Mouse (Mus musculus) liver, postnatal 0 days (tissue): ENCODE data around the gene Gtf2h5.

Experiments used
- CTCF ChIP-seq: sonication (generic); IDR thresholded peaks from 2 replicates; pipeline ENCODE4 v1.5.1; 2016; ENCODE audit warnings: antibody characterized with exemption, low read depth
- EP300 ChIP-seq: IDR thresholded peaks from 2 replicates; pipeline ENCODE4 v1.6.1; 2016; ENCODE audit warnings: antibody characterized with exemption, low read depth, mild to moderate bottlenecking

DNA sequence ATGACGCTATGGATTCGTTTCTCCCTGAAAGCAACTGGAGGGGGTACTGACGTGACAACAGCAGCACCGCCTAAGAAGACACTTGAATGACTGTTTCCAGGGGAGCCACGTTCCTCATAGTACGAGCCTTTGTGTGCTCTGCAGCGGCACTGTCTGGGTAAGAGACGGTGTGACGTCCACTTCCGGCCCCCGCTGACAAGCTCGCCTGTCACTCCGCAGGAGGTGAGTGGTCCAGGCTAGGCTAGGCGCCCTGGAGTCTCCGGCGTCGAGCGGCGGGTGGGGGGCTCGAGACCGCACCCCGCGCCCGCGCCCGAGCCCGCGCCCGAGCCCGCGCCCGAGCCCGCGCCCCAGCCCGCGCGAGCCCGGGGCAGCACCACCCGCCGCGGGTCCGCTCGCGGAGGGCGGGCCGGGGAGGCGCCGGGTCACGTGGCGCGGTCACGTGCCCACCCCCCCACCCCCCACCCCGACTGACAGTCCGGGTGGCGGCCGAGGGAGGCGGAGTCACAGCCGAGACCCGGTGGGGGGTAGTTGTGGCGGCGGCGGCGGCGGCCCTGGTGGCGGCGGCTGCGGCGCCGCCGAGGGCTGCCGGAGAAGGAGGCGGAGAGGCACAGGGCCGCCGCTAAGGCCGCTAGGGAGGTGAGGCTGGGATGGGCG lies 26.9 kb downstream of the Gtf2h5 start, which contains the start of gene Tulp4:
- TF ChIP-seq EP300 (no peak), CTCF (no peak)
